Mouse (Mus musculus) T-cell, adult 2 months (primary cell): ENCODE data around the gene Fto.

Source experiments
- DNase-seq: peaks from one replicate; pipeline ENCODE4 v3.0.0; 2022; ENCODE audit warnings: low spot score

Fto gene

GRCm38 (mm10) chr8:91528967-91529366 lies 215.6 kb downstream of the Fto start:
- DNase-seq, result no peak

GRCm38 (mm10) chr8:91529699-91530098 lies 216.4 kb downstream of the Fto start:
- DNase-seq, result no peak

GRCm38 (mm10) chr8:91530656-91531055 lies 217.3 kb downstream of the Fto start:
- DNase-seq, result no peak

- peak; percentile 22 for DNase-seq
These were observed 218.6 kb downstream of the Fto start for GRCm38 (mm10) chr8:91531971-91532370.

GRCm38 (mm10) chr8:91532671-91533436 lies 219.5 kb downstream of the Fto start:
- no peak for DNase-seq

GRCm38 (mm10) chr8:91534752-91535151 lies 221.4 kb downstream of the Fto start:
- DNase-seq, result no peak

- no peak for DNase-seq
These were observed 224.8 kb downstream of the Fto start for GRCm38 (mm10) chr8:91538109-91538508.

- no peak for DNase-seq
These were observed 225.6 kb downstream of the Fto start for GRCm38 (mm10) chr8:91538892-91539291.

GRCm38 (mm10) chr8:91539586-91539985 lies 226.3 kb downstream of the Fto start:
- no peak for DNase-seq

- no peak for DNase-seq
These were observed 227.9 kb downstream of the Fto start for GRCm38 (mm10) chr8:91541229-91541628.

GRCm38 (mm10) chr8:91545561-91545960 lies 232.2 kb downstream of the Fto start:
- peak; percentile 4 for DNase-seq

GRCm38 (mm10) chr8:91546599-91546998 lies 233.3 kb downstream of the Fto start:
- DNase-seq, result no peak

GRCm38 (mm10) chr8:91550131-91550530 lies 236.8 kb downstream of the Fto start:
- DNase-seq, result no peak

- no peak for DNase-seq
These were observed 237.9 kb downstream of the Fto start for GRCm38 (mm10) chr8:91551166-91551765.

GRCm38 (mm10) chr8:91551775-91552538 lies 238.6 kb downstream of the Fto start:
- no peak for DNase-seq

GRCm38 (mm10) chr8:91552635-91553034 lies 239.3 kb downstream of the Fto start:
- DNase-seq, result no peak

- DNase-seq, result no peak
These were observed 240.1 kb downstream of the Fto start for GRCm38 (mm10) chr8:91553387-91553786.

GRCm38 (mm10) chr8:91557041-91557587 lies 243.8 kb downstream of the Fto start:
- no peak for DNase-seq

- no peak for DNase-seq
These were observed 245.1 kb downstream of the Fto start for GRCm38 (mm10) chr8:91558408-91558807.

GRCm38 (mm10) chr8:91560017-91560591 lies 246.8 kb downstream of the Fto start:
- no peak for DNase-seq

- DNase-seq, result no peak
These were observed 247.9 kb downstream of the Fto start for GRCm38 (mm10) chr8:91561241-91561640.

- DNase-seq, result no peak
These were observed 249.3 kb downstream of the Fto start for GRCm38 (mm10) chr8:91562600-91562999.
